Mouse (Mus musculus): ENCODE results near the gene Ucp3. TPM values are rescaled to one million over a fixed set of nuclear protein-coding genes. Genes with fewer than 3 reads are reported as not detected.

Ucp3 gene
- 0.22 TPM for polyA plus RNA-seq (2017; shearing (Covaris generic))

DNA sequence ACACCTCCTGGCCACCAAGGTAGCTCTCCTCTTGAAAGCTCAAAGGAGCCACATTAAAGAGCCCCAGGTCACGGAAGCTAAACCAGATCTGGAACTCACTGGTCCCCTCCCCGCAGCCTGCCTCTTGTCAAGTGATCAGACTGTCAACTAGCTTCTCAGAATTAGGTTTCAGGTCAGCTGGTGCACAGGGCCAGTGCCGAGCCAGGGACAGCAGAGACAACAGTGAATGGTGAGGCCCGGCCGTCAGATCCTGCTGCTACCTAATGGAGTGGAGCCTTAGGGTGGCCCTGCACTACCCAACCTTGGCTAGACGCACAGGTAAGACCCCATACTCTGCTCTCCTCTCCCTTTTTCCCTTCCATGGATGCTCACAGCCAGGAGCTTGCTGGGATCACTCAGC lies at the start of gene Ucp3:
Gene Ucp3 (plus strand): TSS at position 214 of the 400 bp plus-strand sequence.

DNA sequence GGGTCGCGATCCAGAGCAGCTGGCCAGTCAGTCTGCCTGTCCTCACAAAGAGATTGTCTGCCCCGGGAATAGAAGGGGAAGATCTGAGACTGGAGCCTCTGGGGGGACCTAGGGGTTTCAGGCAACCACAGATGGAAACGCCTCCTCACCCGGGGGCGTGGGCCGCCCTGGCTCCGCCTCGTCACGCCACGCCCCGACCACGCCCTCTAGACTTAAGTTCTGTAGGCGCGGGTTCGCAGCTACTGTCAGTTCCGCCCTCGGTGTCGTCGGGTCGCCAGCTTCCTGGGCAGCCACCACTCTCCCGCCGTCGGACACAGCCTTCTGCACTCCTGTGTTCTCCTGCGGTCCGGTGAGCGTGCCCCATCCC lies 20.3 kb downstream of the Ucp3 start, which contains the start of gene Ucp2:
Gene Ucp2 (plus strand): TSS at position 221 of the 367 bp plus-strand sequence.

DNA sequence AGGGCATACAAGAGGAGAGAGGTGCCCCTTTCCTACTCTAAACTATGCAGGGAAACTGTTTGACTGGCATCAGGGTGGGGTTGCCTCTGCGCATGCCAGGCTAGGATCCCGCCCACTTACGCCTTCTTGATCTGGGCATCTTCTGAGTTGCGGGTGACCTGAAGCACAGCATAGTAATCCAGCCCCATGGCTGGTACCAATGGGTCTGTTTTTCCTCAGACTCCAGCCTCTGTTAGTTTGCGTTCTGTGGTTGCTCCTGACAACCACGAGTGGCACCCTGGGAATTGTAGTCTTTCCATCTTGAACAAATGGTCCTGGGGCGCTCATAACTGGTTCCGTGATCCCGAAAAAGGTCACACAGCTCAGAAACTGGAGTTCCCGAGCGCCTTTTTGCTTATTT lies 41.8 kb downstream of the Ucp3 start, which contains the start of gene Dnajb13:
Gene Dnajb13 (minus strand): TSS at position 388 of the 400 bp plus-strand sequence.

Other genes starting within 250 kb of the Ucp3 start
- gene Pgm2l1, start 245.6 kb upstream of the Ucp3 start, polyA plus RNA-seq (2017; shearing (Covaris generic)): 6.0 TPM
- gene P4ha3, start 187.5 kb upstream of the Ucp3 start, polyA plus RNA-seq (2017; shearing (Covaris generic)): not detected
- gene C2cd3, start 100.8 kb upstream of the Ucp3 start, polyA plus RNA-seq (2017; shearing (Covaris generic)): 66.8 TPM
- gene Ppme1, start 100.7 kb upstream of the Ucp3 start, polyA plus RNA-seq (2017; shearing (Covaris generic)): 35.8 TPM
- gene Ucp2, start 20.3 kb downstream of the Ucp3 start, polyA plus RNA-seq (2017; shearing (Covaris generic)): 1,702 TPM
- 20.5 TPM for gene Dnajb13, start 42.0 kb downstream of the Ucp3 start, polyA plus RNA-seq (2017; shearing (Covaris generic))
- gene Coa4, start 64.1 kb downstream of the Ucp3 start, polyA plus RNA-seq (2017; shearing (Covaris generic)): 18.9 TPM
- 6.7 TPM for gene Rab6a, start 134.4 kb downstream of the Ucp3 start, polyA plus RNA-seq (2017; shearing (Covaris generic))
- gene Mrpl48, start 135.3 kb downstream of the Ucp3 start, polyA plus RNA-seq (2017; shearing (Covaris generic)): 65.1 TPM
- 0.12 TPM for gene Plekhb1, start 189.4 kb downstream of the Ucp3 start, polyA plus RNA-seq (2017; shearing (Covaris generic))
- 29.5 TPM for gene Fam168a, start 233.6 kb downstream of the Ucp3 start, polyA plus RNA-seq (2017; shearing (Covaris generic))

All from CD4-positive, CD25-positive, alpha-beta regulatory T cell, adult 9 weeks (primary cell).